Mouse (Mus musculus): ENCODE measurements at regions not wholly inside any gene's neighbourhood (a gene's known extent, or its start where the extent isn't known, plus 50 kb on each side); places are given as distances from the start of the nearest gene placed in this dataset.

DNA sequence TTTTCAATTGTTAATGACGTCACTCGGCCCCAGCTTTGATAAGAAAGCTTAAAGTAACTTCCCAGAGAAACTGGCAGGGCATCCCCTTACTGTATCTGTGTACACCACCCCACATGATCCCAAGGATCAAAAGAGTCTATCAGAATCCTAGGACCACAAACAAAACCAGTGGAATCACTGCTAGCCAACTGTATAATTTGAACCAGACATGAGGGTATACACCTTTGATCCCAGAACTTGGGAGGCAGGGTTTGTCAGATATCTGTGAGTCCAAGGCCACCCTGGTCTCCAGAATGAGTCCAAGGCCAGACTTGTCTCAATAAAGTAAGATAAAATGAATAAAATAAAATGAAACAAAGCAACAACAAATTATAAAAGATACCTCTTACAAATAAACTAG is 309.2 kb downstream of the Adgrl2 start:
- TF ChIP-seq CTCF (IDR thresholded peaks at IDR 0.05; ENCODE audit: borderline replicate concordance, insufficient read depth, low read depth, low read length) (no peak), POLR2A (IDR thresholded peaks at IDR 0.05; ENCODE audit: borderline replicate concordance, insufficient read depth, low read length) (no peak)
- Histone ChIP-seq H3K4me1 (ENCODE audit: control insufficient read depth, insufficient read depth, low read length) (0 out of 2 replicates have a peak, but pooled peaks cover 2% of the 10 kb centered on the region), H3K27ac (ENCODE audit: insufficient read depth, low read length) (no peak overlapping the region), H3K4me3 (replicated peaks; ENCODE audit: insufficient read depth, low read depth, low read length) (no peak overlapping the region), H3K27me3 (ENCODE audit: control insufficient read depth, insufficient read depth, low read length) (no peaks in the 10 kb centered on the region)
- no peak for DNase-seq
- WGBS: 87% methylated on average over 2 of the region's 2 CpGs

DNA sequence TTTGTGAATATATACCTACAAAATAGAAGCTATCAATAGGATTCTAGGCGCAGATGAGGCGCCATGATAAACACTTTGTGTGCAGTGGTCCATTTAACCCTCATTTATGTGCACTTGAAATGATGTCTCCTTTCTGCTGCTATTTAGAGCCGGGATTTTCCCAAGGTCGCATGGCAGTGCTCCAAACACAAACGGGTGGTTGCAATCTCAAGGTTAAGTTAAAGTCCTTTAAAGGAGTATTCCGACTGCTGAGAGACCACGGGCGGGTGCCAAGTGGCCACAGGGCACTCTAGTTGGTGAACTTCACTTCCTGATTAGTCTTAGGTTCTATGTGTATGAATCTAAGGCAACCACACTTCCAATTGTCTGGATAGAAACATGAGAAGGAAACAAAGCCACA is 309.6 kb downstream of the Adgrl2 start:
- WGBS: 57% methylated on average over 8 of the region's 8 CpGs
- H3K27ac ChIP-seq (ENCODE audit: insufficient read depth, low read length): no peak overlapping the region
- TF ChIP-seq CTCF (IDR thresholded peaks at IDR 0.05; ENCODE audit: borderline replicate concordance, insufficient read depth, low read depth, low read length) (no peak), POLR2A (IDR thresholded peaks at IDR 0.05; ENCODE audit: borderline replicate concordance, insufficient read depth, low read length) (no peak)

DNA sequence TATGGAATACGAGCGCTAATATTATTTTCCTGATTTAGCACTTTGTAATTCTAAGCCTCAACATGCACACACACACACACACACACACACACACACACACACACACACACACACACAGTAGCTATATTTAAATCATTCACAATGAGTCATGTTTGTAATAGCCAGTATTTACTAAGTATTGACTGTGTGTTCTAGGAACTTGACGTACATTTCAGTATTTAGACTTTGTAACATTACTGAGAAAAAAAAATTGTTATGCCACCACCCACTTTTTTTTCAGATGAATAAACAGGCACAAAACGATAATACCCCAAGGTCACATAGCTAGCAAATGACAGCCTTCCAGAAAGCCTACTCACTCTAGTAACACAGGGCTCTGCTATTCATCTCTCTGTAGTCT is 310.3 kb downstream of the Adgrl2 start:
- Histone ChIP-seq H3K27me3 (ENCODE audit: control insufficient read depth, insufficient read depth, low read length) (no peaks in the 10 kb centered on the region), H3K4me3 (replicated peaks; ENCODE audit: insufficient read depth, low read depth, low read length) (no peak overlapping the region), H3K27ac (ENCODE audit: insufficient read depth, low read length) (no peak overlapping the region), H3K4me1 (ENCODE audit: control insufficient read depth, insufficient read depth, low read length) (0 out of 2 replicates have a peak, but pooled peaks cover 2% of the 10 kb centered on the region)
- TF ChIP-seq POLR2A (IDR thresholded peaks at IDR 0.05; ENCODE audit: borderline replicate concordance, insufficient read depth, low read length) (no peak), CTCF (IDR thresholded peaks at IDR 0.05; ENCODE audit: borderline replicate concordance, insufficient read depth, low read depth, low read length) (no peak)
- WGBS: 88% methylated on average over 4 of the region's 4 CpGs
- no peak for DNase-seq

More for the DNA sequence above, 309.6 kb downstream of the Adgrl2 start:
- H3K4me1 ChIP-seq (ENCODE audit: control insufficient read depth, insufficient read depth, low read length): 0 out of 2 replicates have a peak, but pooled peaks cover 2% of the 10 kb centered on the region
- H3K4me3 ChIP-seq (replicated peaks; ENCODE audit: insufficient read depth, low read depth, low read length): no peak overlapping the region
- no peaks in the 10 kb centered on the region for H3K27me3 ChIP-seq (ENCODE audit: control insufficient read depth, insufficient read depth, low read length)
- DNase-seq: no peak

DNA sequence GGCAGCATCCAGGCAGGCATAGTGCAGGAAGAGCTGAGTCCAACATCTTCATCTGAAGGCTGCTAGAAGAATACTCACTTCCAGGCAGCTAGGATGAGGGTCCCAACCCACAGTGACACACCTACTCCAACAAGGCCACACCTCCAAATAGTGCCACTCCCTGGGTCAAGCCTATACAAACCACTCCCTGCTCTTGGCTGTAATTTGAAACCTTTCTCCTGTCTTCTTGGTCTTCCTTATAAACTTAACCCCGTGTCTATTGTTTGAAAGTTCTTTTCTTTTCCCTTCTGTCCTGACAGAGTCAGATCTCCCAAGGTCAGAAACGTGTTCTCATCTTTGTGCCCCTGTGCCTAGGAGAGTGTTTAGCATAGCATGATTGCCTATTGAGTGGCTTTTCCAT is 311.2 kb downstream of the Adgrl2 start:
- no peak for DNase-seq
- H3K4me1 ChIP-seq (ENCODE audit: control insufficient read depth, insufficient read depth, low read length): 0 out of 2 replicates have a peak, but pooled peaks cover 2% of the 10 kb centered on the region
- WGBS: 57% methylated on average over 2 of the region's 2 CpGs
- H3K27me3 ChIP-seq (ENCODE audit: control insufficient read depth, insufficient read depth, low read length): no peaks in the 10 kb centered on the region
- H3K4me3 ChIP-seq (replicated peaks; ENCODE audit: insufficient read depth, low read depth, low read length): no peak overlapping the region
- H3K27ac ChIP-seq (ENCODE audit: insufficient read depth, low read length): no peak overlapping the region
- TF ChIP-seq CTCF (IDR thresholded peaks at IDR 0.05; ENCODE audit: borderline replicate concordance, insufficient read depth, low read depth, low read length): no peak
- TF ChIP-seq POLR2A (IDR thresholded peaks at IDR 0.05; ENCODE audit: borderline replicate concordance, insufficient read depth, low read length): no peak

DNA sequence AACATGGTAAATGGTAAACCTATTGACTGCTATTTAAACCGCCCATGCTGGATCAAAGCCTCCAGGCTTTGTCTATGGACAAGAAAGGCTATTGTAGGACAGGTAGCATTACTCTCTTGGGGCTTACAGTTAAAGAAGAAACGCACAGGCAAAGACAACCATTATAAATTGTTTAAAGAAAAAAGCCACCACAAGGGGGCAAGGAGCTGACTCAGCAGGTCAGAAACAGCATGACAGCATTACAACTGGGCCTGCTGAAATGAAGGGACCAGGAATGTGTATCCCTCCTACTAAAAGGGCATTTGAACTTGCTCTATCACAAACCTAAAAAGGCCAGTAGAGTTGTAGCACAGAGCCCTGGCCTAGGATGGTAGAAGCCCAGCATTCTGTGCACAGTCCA is 314.3 kb downstream of the Adgrl2 start:
- Histone ChIP-seq H3K4me3 (replicated peaks; ENCODE audit: insufficient read depth, low read depth, low read length) (no peak overlapping the region), H3K27ac (ENCODE audit: insufficient read depth, low read length) (no peak overlapping the region), H3K4me1 (ENCODE audit: control insufficient read depth, insufficient read depth, low read length) (no peaks in the 10 kb centered on the region), H3K27me3 (ENCODE audit: control insufficient read depth, insufficient read depth, low read length) (no peaks in the 10 kb centered on the region)
- WGBS: 73% methylated on average over 2 of the region's 2 CpGs
- no peak for DNase-seq
- TF ChIP-seq CTCF (IDR thresholded peaks at IDR 0.05; ENCODE audit: borderline replicate concordance, insufficient read depth, low read depth, low read length) (no peak), POLR2A (IDR thresholded peaks at IDR 0.05; ENCODE audit: borderline replicate concordance, insufficient read depth, low read length) (no peak)

DNA sequence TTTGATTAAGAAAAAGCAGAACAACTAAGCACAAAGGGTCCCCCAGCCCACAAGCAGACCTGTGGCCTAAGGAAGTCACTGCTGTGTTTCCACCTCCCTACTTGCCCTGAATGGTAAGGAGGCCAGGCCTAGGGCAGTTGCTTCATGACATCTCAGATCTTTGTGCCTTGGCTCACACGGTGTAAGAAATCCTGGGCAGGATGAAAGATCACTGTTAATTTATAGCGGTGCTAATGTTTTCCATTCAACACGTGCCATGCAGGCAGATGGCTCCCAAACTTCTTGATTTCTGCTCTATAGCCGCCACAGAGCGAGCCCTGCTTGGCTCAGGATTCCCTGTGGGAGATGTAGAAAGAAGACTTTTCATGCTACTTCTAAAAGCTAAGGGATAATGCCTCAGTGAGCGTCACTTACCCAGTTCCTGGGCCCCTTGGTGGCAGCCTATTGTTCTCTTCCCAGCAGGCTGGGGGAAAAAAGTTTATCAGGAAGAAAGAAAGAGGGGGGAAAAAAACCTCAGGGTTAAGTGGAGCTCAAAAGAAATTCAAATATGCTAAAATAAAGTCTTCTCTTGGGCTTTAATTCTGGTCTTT is 327.4 kb downstream of the Adgrl2 start:
- H3K4me3 ChIP-seq (replicated peaks; ENCODE audit: insufficient read depth, low read depth, low read length): no peak overlapping the region
- no peak overlapping the region for H3K27ac ChIP-seq (ENCODE audit: insufficient read depth, low read length)
- no peaks in the 10 kb centered on the region for H3K27me3 ChIP-seq (ENCODE audit: control insufficient read depth, insufficient read depth, low read length)
- H3K4me1 ChIP-seq (ENCODE audit: control insufficient read depth, insufficient read depth, low read length): no peaks in the 10 kb centered on the region
- TF ChIP-seq CTCF (IDR thresholded peaks at IDR 0.05; ENCODE audit: borderline replicate concordance, insufficient read depth, low read depth, low read length) (no peak), POLR2A (IDR thresholded peaks at IDR 0.05; ENCODE audit: borderline replicate concordance, insufficient read depth, low read length) (no peak)
- WGBS: 17% methylated on average over 6 of the region's 6 CpGs
- DNase-seq: no peak

DNA sequence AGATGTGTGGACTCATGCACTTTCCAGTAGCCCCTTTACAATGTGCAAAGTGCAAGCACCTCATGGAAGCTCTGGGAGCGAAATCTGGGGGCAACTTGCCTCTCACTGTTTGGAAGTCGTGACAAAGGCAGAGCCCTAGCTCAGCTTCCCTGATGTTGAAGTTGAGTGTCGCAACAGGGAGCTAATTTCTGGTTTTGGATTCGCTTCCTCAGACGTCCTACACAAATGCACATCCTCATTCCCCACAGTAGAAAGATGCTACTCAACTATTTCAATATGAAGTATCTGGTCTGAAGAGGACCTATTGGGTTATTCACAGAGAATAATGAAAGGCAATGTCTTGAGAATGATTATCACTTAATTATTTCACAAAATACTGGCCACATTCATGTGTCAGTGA is 331.3 kb downstream of the Adgrl2 start:
- Histone ChIP-seq H3K4me3 (replicated peaks; ENCODE audit: insufficient read depth, low read depth, low read length) (no peak overlapping the region), H3K27ac (ENCODE audit: insufficient read depth, low read length) (no peak overlapping the region), H3K4me1 (ENCODE audit: control insufficient read depth, insufficient read depth, low read length) (no peaks in the 10 kb centered on the region), H3K27me3 (ENCODE audit: control insufficient read depth, insufficient read depth, low read length) (no peaks in the 10 kb centered on the region; the same call in 1 of the 2 replicates)
- TF ChIP-seq POLR2A (IDR thresholded peaks at IDR 0.05; ENCODE audit: borderline replicate concordance, insufficient read depth, low read length) (no peak), CTCF (IDR thresholded peaks at IDR 0.05; ENCODE audit: borderline replicate concordance, insufficient read depth, low read depth, low read length) (no peak)
- DNase-seq: no peak
- 86% methylated on average over 5 of the region's 5 CpGs for WGBS

DNA sequence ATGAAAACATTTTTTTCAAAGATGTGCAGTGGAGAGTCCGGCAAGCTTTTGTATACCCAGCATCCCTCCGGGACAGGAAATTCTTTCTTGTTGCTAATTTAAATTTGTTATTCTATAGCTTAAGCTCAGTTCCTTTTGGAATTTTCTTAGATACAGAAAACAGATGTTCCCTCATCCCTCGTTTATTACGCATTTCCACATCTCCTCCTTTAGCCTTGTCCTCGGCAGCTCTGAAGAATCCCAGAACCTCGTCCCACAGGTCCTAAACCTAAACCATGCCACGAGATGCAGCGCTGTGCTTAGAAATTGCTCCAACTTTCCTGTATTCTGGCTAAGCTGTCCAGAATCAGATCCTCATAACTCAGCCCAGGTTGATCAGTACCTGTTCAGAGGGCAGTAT is 332.0 kb downstream of the Adgrl2 start:
- TF ChIP-seq POLR2A (IDR thresholded peaks at IDR 0.05; ENCODE audit: borderline replicate concordance, insufficient read depth, low read length): no peak
- TF ChIP-seq CTCF (IDR thresholded peaks at IDR 0.05; ENCODE audit: borderline replicate concordance, insufficient read depth, low read depth, low read length): no peak
- no peak overlapping the region for H3K4me3 ChIP-seq (replicated peaks; ENCODE audit: insufficient read depth, low read depth, low read length)
- no peak overlapping the region for H3K27ac ChIP-seq (ENCODE audit: insufficient read depth, low read length)
- H3K4me1 ChIP-seq (ENCODE audit: control insufficient read depth, insufficient read depth, low read length): no peaks in the 10 kb centered on the region
- WGBS: 88% methylated on average over 8 of the region's 8 CpGs
- no peak for DNase-seq
- no peaks in the 10 kb centered on the region; the same call in 1 of the 2 replicates for H3K27me3 ChIP-seq (ENCODE audit: control insufficient read depth, insufficient read depth, low read length)

Data from cerebellum, adult 2 months (tissue).